Mouse (Mus musculus): ENCODE data around the gene H2-M2. TPM values are rescaled to one million over a fixed set of nuclear protein-coding genes. Genes with fewer than 3 reads are reported as not detected.
"Not testable (repeated sequence)": the region's sequence is repeated elsewhere in the genome, so short reads cannot be mapped to it uniquely, and the experiment has no call there.

Gene H2-M2
- total RNA-seq (2014; rRNA removed): not detected in 2 replicates
- not detected in 2 replicates for polyA plus RNA-seq (2015; fragmentation: Nextera tagmentation; extraction: Ambion mirVana)

- Histone ChIP-seq H3K27me3 (ENCODE audit: insufficient read depth, low read length) (no peaks in the 10 kb centered on the region), H3K4me1 (ENCODE audit: insufficient read depth, low read length) (no peaks in the 10 kb centered on the region), H3K27ac (ENCODE audit: low read depth, low read length) (no peak within 1 kb of the TSS), H3K9ac (replicated peaks; ENCODE audit: low read length, poor library complexity, severe bottlenecking) (no peak within 1 kb of the TSS), H3K4me3 (ENCODE audit: low read depth, low read length) (no peak within 1 kb of the TSS), H3K4me2 (ENCODE audit: low read depth, low read length, poor library complexity, severe bottlenecking) (no peak within 1 kb of the TSS), H3K9me3 (ENCODE audit: low read length) (0 out of 2 replicates have a peak, but pooled peaks cover 3% of the 10 kb centered on the region), H3K36me3 (ENCODE audit: insufficient read depth, low read length) (no peaks in the 10 kb centered on the region)
- DNase-seq (ENCODE audit: low spot score): no peak
- no peak for TF ChIP-seq CTCF (IDR thresholded peaks at IDR 0.05)
- 81% methylated on average over 2 of the region's 2 CpGs for WGBS
- ATAC-seq (ENCODE audit: low FRiP score): no peak
Observed at GRCm38 (mm10) chr17:37483452-37483851, at the start of gene H2-M2. Gene H2-M2 (minus strand): TSS chr17:37483552.

DNA sequence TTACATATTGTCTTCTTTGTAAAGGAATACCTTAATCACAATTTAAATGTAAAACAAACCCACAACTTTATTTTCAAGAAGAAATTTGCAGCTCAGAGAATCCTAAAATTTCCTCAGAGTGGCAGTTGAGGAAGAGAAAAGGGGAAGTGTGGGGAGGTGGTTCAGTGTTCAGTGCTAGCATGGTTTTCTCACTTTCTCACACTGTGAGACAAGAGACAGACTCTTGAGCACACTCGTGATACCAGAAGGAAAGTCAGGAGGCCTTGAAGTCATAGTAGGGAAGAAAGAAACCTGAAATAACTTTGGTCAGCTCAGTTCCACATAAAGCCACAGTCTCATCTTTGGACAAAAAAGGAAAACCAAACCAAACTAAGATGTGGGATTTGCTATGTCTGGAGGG, 42.1 kb upstream of the H2-M2 start:
- not testable (repeated sequence) for H3K9ac ChIP-seq (replicated peaks; ENCODE audit: low read length, poor library complexity, severe bottlenecking); H3K27ac ChIP-seq (ENCODE audit: low read depth, low read length); H3K9me3 ChIP-seq (ENCODE audit: low read length); ATAC-seq (ENCODE audit: low FRiP score); H3K4me3 ChIP-seq (ENCODE audit: low read depth, low read length); H3K4me1 ChIP-seq (ENCODE audit: insufficient read depth, low read length); DNase-seq (ENCODE audit: low spot score); H3K36me3 ChIP-seq (ENCODE audit: insufficient read depth, low read length); H3K27me3 ChIP-seq (ENCODE audit: insufficient read depth, low read length); H3K4me2 ChIP-seq (ENCODE audit: low read depth, low read length, poor library complexity, severe bottlenecking)
- WGBS: 73% methylated on average over 1 of the region's 1 CpGs

GRCm38 (mm10) chr17:37524612-37525011, 41.3 kb upstream of the H2-M2 start:
- H3K9me3 ChIP-seq (ENCODE audit: low read length); H3K4me2 ChIP-seq (ENCODE audit: low read depth, low read length, poor library complexity, severe bottlenecking); H3K27ac ChIP-seq (ENCODE audit: low read depth, low read length); H3K9ac ChIP-seq (replicated peaks; ENCODE audit: low read length, poor library complexity, severe bottlenecking); H3K4me3 ChIP-seq (ENCODE audit: low read depth, low read length); ATAC-seq (ENCODE audit: low FRiP score); H3K36me3 ChIP-seq (ENCODE audit: insufficient read depth, low read length); DNase-seq (ENCODE audit: low spot score); H3K27me3 ChIP-seq (ENCODE audit: insufficient read depth, low read length); H3K4me1 ChIP-seq (ENCODE audit: insufficient read depth, low read length): not testable (repeated sequence)

GRCm38 (mm10) chr17:37507730-37508129, 24.4 kb upstream of the H2-M2 start, which contains the start of gene Olfr111:
Gene Olfr111 (plus strand): TSS chr17:37508030.
- Histone ChIP-seq H3K27ac (ENCODE audit: low read depth, low read length) (no peak within 1 kb of the TSS), H3K36me3 (ENCODE audit: insufficient read depth, low read length) (no peaks in the 10 kb centered on the region), H3K4me2 (ENCODE audit: low read depth, low read length, poor library complexity, severe bottlenecking) (no peak within 1 kb of the TSS), H3K27me3 (ENCODE audit: insufficient read depth, low read length) (no peaks in the 10 kb centered on the region), H3K9ac (replicated peaks; ENCODE audit: low read length, poor library complexity, severe bottlenecking) (no peak within 1 kb of the TSS), H3K4me1 (ENCODE audit: insufficient read depth, low read length) (no peaks in the 10 kb centered on the region), H3K9me3 (ENCODE audit: low read length) (no peaks in the 10 kb centered on the region), H3K4me3 (ENCODE audit: low read depth, low read length) (no peak within 1 kb of the TSS)
- 89% methylated on average over 4 of the region's 4 CpGs for WGBS
- DNase-seq (ENCODE audit: low spot score): no peak
- TF ChIP-seq CTCF (IDR thresholded peaks at IDR 0.05): no peak
- ATAC-seq (ENCODE audit: low FRiP score): no peak

GRCm38 (mm10) chr17:37491930-37492518, 8.7 kb upstream of the H2-M2 start, which contains the start of gene Olfr110:
Gene Olfr110 (plus strand): TSS chr17:37492468.
- H3K4me1 ChIP-seq (ENCODE audit: insufficient read depth, low read length): no peaks in the 10 kb centered on the region

GRCm38 (mm10) chr17:37458616-37459015, 24.7 kb downstream of the H2-M2 start, which contains the start of gene Olfr109:
Gene Olfr109 (plus strand): TSS chr17:37458916.
- Histone ChIP-seq H3K4me2 (ENCODE audit: low read depth, low read length, poor library complexity, severe bottlenecking) (no peak within 1 kb of the TSS), H3K9me3 (ENCODE audit: low read length) (no peaks in the 10 kb centered on the region), H3K9ac (replicated peaks; ENCODE audit: low read length, poor library complexity, severe bottlenecking) (no peak within 1 kb of the TSS), H3K4me3 (ENCODE audit: low read depth, low read length) (no peak within 1 kb of the TSS), H3K36me3 (ENCODE audit: insufficient read depth, low read length) (no peaks in the 10 kb centered on the region), H3K27ac (ENCODE audit: low read depth, low read length) (no peak within 1 kb of the TSS), H3K4me1 (ENCODE audit: insufficient read depth, low read length) (no peaks in the 10 kb centered on the region), H3K27me3 (ENCODE audit: insufficient read depth, low read length) (no peaks in the 10 kb centered on the region)
- 93% methylated on average over 1 of the region's 1 CpGs for WGBS
- ATAC-seq (ENCODE audit: low FRiP score): no peak
- DNase-seq (ENCODE audit: low spot score): no peak
- no peak for TF ChIP-seq CTCF (IDR thresholded peaks at IDR 0.05)

More at GRCm38 (mm10) chr17:37491930-37492518, 8.7 kb upstream of the H2-M2 start, which contains the start of gene Olfr110:
- no peak within 1 kb of the TSS for H3K4me2 ChIP-seq (ENCODE audit: low read depth, low read length, poor library complexity, severe bottlenecking)
- TF ChIP-seq CTCF (IDR thresholded peaks at IDR 0.05): no peak
- DNase-seq (ENCODE audit: low spot score) (no peak), ATAC-seq (ENCODE audit: low FRiP score) (no peak)
- no peak within 1 kb of the TSS for H3K4me3 ChIP-seq (ENCODE audit: low read depth, low read length)
- H3K9me3 ChIP-seq (ENCODE audit: low read length): no peaks in the 10 kb centered on the region
- H3K36me3 ChIP-seq (ENCODE audit: insufficient read depth, low read length): no peaks in the 10 kb centered on the region
- H3K9ac ChIP-seq (replicated peaks; ENCODE audit: low read length, poor library complexity, severe bottlenecking): no peak within 1 kb of the TSS
- H3K27ac ChIP-seq (ENCODE audit: low read depth, low read length): no peak within 1 kb of the TSS
- 62% methylated on average over 1 of the region's 1 CpGs for WGBS
- H3K27me3 ChIP-seq (ENCODE audit: insufficient read depth, low read length): no peaks in the 10 kb centered on the region
